Mouse (Mus musculus) heart, postnatal 4 days (tissue): Measurements from ENCODE around the gene Dcaf15. TPM values are rescaled to one million over a fixed set of nuclear protein-coding genes. Genes with fewer than 3 reads are reported as not detected.

Experiments
- DNase-seq: peaks from one replicate; pipeline ENCODE4 v3.0.0; 2021
- microRNA-seq, 2 experiments: library from miRNA; unstranded; fragments of <30 nt; microRNA quantifications; one replicate each; pipeline ENCODE4 v1.2.0; 2021 to 2022
- total RNA-seq, 2 experiments: library from RNA; stranded (reverse); gene quantifications; 2 replicates each; pipeline ENCODE4 v1.2.3; 2021

The Dcaf15 gene
- total RNA-seq, 2 experiments from 2014 or later = 19.7 to 20.5 TPM

GRCm38 (mm10) chr8:84066291-84066930, 38.2 kb downstream of the Dcaf15 start, which contains the start of gene Rfx1:
TSS of gene Rfx1 (plus strand) at chr8:84066834.
- peak; percentile 99 for DNase-seq

- DNase-seq = no peak
Observed at GRCm38 (mm10) chr8:84065457-84066072, 39.0 kb downstream of the Dcaf15 start.

- DNase-seq = no peak
Observed at GRCm38 (mm10) chr8:84065037-84065436, 39.5 kb downstream of the Dcaf15 start, which contains the start of gene Gm10643. TSS of gene Gm10643 (minus strand) at chr8:84065137.

- no peak for DNase-seq
Observed at GRCm38 (mm10) chr8:84063861-84064610, 40.5 kb downstream of the Dcaf15 start.

GRCm38 (mm10) chr8:84060245-84060644, 44.3 kb downstream of the Dcaf15 start:
- no peak for DNase-seq

GRCm38 (mm10) chr8:84059226-84059625, 45.3 kb downstream of the Dcaf15 start:
- no peak for DNase-seq

- DNase-seq = no peak
Observed at GRCm38 (mm10) chr8:84057827-84058226, 46.7 kb downstream of the Dcaf15 start.

- no peak for DNase-seq
Observed at GRCm38 (mm10) chr8:84053229-84053628, 51.3 kb downstream of the Dcaf15 start.

GRCm38 (mm10) chr8:84052746-84053145, 51.8 kb downstream of the Dcaf15 start:
- peak; percentile 45 for DNase-seq

GRCm38 (mm10) chr8:84048171-84048570, 56.4 kb downstream of the Dcaf15 start:
- no peak for DNase-seq

Small RNAs within 50 kb of the gene (microRNA-seq; reads per million reads assigned to microRNA genes)
- 0 reads per million in 2 experiments for gene Mir709

Other genes with a start within 250 kb of the Dcaf15 start
- 10 to 100 TPM; 37.5 to 39.8 TPM for gene Adgrl1, start 204.7 kb downstream of the Dcaf15 start, total RNA-seq
- gene Gm10644, start 149.6 kb downstream of the Dcaf15 start, total RNA-seq = under 1 TPM; 0.27 to 0.41 TPM
- gene Asf1b, start 149.3 kb downstream of the Dcaf15 start, total RNA-seq = 10 to 100 TPM; 25.8 to 26.1 TPM
- 100 to 1,000 TPM; 389 to 405 TPM for gene Prkaca, start 131.8 kb downstream of the Dcaf15 start, total RNA-seq
- 10 to 100 TPM; 36.6 to 42.9 TPM for gene Samd1, start 107.1 kb downstream of the Dcaf15 start, total RNA-seq
- under 1 TPM in 1 of 2 experiments, not detected in 1; 0.83 TPM for gene 1700067K01Rik, start 103.3 kb downstream of the Dcaf15 start, total RNA-seq
- gene 2210011C24Rik, start 92.6 kb downstream of the Dcaf15 start, total RNA-seq = 1 to 10 TPM in 1 of 2 experiments, under 1 TPM in 1; 0.93 to 1.4 TPM
- under 1 TPM; 0.31 to 0.38 TPM for gene Palm3, start 83.3 kb downstream of the Dcaf15 start, total RNA-seq
- 1 to 10 TPM; 4.0 to 4.2 TPM for gene Il27ra, start 62.2 kb downstream of the Dcaf15 start, total RNA-seq
- not detected for gene Rln3, start 59.8 kb downstream of the Dcaf15 start, total RNA-seq
- 1 to 10 TPM; 3.7 to 4.5 TPM for gene Gm10643, start 39.6 kb downstream of the Dcaf15 start, total RNA-seq
- 10 to 100 TPM; 12.5 to 13.5 TPM for gene Rfx1, start 37.9 kb downstream of the Dcaf15 start, total RNA-seq
- gene Podnl1, start 21.2 kb upstream of the Dcaf15 start, total RNA-seq = not detected
- 10 to 100 TPM; 12.6 to 15.6 TPM for gene Cc2d1a, start 43.2 kb upstream of the Dcaf15 start, total RNA-seq
- under 1 TPM; 0.38 to 0.60 TPM for gene 4930432K21Rik, start 43.3 kb upstream of the Dcaf15 start, total RNA-seq
- gene Nanos3, start 80.4 kb upstream of the Dcaf15 start, total RNA-seq = 1 to 10 TPM; 3.6 to 4.3 TPM
- 10 to 100 TPM; 12.8 to 13.8 TPM for gene Zswim4, start 132.3 kb upstream of the Dcaf15 start, total RNA-seq
- 100 to 1,000 TPM; 218 to 233 TPM for gene D8Ertd738e, start 145.0 kb upstream of the Dcaf15 start, total RNA-seq
- 10 to 100 TPM; 14.4 to 19.2 TPM for gene Mri1, start 152.6 kb upstream of the Dcaf15 start, total RNA-seq
- gene Ccdc130, start 165.6 kb upstream of the Dcaf15 start, total RNA-seq = 10 to 100 TPM; 11.0 to 16.2 TPM